Mouse (Mus musculus): ENCODE measurements at regions not wholly inside any gene's neighbourhood (a gene's known extent, or its start where the extent isn't known, plus 50 kb on each side); places are given as distances from the start of the nearest gene placed in this dataset.

DNA sequence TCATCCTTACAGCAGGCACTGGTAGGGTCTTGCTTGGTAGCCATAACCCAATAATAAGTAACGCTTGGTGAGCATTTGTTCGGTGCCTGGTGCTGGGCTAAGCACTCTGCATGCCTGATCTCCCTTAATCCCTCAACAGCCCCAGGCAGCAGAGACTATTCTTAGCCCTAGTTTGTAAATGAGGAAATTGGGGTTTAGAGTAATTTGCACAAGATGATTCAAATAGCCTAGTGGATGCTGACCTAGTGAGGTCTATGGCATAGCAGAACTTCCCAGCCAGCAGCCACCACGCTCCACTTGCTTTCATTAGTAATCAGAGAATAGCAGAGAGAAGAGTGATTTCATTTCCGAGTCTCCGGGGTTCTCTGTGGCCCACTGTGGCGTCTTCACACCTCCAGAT is 622.2 kb downstream of the Ets1 start:
- Histone ChIP-seq H3K4me1 (ENCODE audit: insufficient read depth, low read depth, low read length) (no peaks in the 10 kb centered on the region), H3K9me3 (replicated peaks) (no peaks in the 10 kb centered on the region), H3K4me3 (ENCODE audit: low read depth, low read length) (no peak overlapping the region), H3K27me3 (ENCODE audit: insufficient read depth, low read length) (no peaks in the 10 kb centered on the region), H3K36me3 (replicated peaks) (no peaks in the 10 kb centered on the region)
- ATAC-seq (ENCODE audit: extremely low read depth, insufficient number of reproducible peaks, low FRiP score, poor library complexity, severe bottlenecking) (no peak), DNase-seq (ENCODE audit: low spot score) (no peak)
- TF ChIP-seq TAL1 (conservative IDR thresholded peaks at IDR 0.05; ENCODE audit: low read depth, low read length) = no peak
- TF ChIP-seq CTCF (IDR thresholded peaks at IDR 0.05; ENCODE audit: low read depth, low read length) = no peak
- TF ChIP-seq GATA2 (IDR thresholded peaks at IDR 0.05; ENCODE audit: borderline replicate concordance, low read depth, low read length) = no peak
- no peak for TF ChIP-seq GATA1 (IDR thresholded peaks at IDR 0.05; ENCODE audit: borderline replicate concordance, low read length)
- TF ChIP-seq POLR2AphosphoS5 (IDR thresholded peaks at IDR 0.05; ENCODE audit: insufficient replicate concordance, low read depth, low read length) = no peak

DNA sequence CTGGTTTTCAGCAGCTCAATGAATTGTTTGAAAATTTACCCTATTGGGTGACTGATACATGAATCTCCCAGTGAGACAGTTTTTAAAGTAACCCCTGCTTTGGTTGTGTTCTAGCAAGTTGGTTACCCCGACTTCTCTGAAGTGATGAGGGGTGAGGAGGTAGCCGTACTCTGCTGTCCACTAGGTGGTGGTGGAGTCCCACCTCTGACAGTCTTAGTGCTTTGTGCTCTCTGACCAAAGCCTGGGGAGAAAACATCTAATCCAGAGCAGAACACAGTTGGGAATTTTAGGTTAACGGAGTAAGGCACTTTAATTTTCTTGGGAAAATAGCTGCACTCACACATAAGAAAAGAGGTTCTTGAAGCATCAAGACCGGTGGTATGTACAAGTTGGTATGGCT is 624.1 kb downstream of the Ets1 start:
- Histone ChIP-seq H3K9me3 (replicated peaks) (no peaks in the 10 kb centered on the region), H3K4me1 (ENCODE audit: insufficient read depth, low read depth, low read length) (no peaks in the 10 kb centered on the region), H3K4me3 (ENCODE audit: low read depth, low read length) (no peak overlapping the region), H3K36me3 (replicated peaks) (no peaks in the 10 kb centered on the region), H3K27me3 (ENCODE audit: insufficient read depth, low read length) (no peaks in the 10 kb centered on the region)
- no peak for TF ChIP-seq GATA2 (IDR thresholded peaks at IDR 0.05; ENCODE audit: borderline replicate concordance, low read depth, low read length)
- TF ChIP-seq TAL1 (conservative IDR thresholded peaks at IDR 0.05; ENCODE audit: low read depth, low read length) = no peak
- no peak for DNase-seq (ENCODE audit: low spot score)
- no peak for ATAC-seq (ENCODE audit: extremely low read depth, insufficient number of reproducible peaks, low FRiP score, poor library complexity, severe bottlenecking)

DNA sequence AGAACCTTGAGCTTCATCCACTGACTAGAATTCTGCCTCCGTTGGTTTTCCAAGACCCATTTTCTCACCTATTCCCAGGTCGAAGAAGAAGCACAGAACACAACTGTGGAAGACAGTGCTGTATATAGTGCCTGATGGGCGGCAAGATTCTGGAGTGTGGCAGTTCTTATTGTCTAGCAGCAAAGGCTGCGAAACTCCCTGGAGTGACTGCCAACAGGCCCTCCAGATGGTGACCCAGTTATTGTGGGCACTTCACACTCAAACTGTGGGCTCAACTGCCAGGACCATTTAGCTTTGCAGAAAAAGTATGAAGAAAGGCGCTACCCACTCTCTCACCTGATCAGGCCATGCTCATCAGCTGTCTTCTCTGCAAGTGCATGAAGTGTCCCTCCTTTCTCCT is 653.4 kb downstream of the Ets1 start:
- Histone ChIP-seq H3K4me3 (ENCODE audit: low read depth, low read length) (no peak overlapping the region), H3K36me3 (replicated peaks) (no peaks in the 10 kb centered on the region), H3K27me3 (ENCODE audit: insufficient read depth, low read length) (no peaks in the 10 kb centered on the region), H3K9me3 (replicated peaks) (no peaks in the 10 kb centered on the region), H3K4me1 (ENCODE audit: insufficient read depth, low read depth, low read length) (no peaks in the 10 kb centered on the region)
- ATAC-seq (ENCODE audit: extremely low read depth, insufficient number of reproducible peaks, low FRiP score, poor library complexity, severe bottlenecking) (no peak), DNase-seq (ENCODE audit: low spot score) (no peak)
- TF ChIP-seq GATA2 (IDR thresholded peaks at IDR 0.05; ENCODE audit: borderline replicate concordance, low read depth, low read length) (no peak), POLR2AphosphoS5 (IDR thresholded peaks at IDR 0.05; ENCODE audit: insufficient replicate concordance, low read depth, low read length) (no peak), GATA1 (IDR thresholded peaks at IDR 0.05; ENCODE audit: borderline replicate concordance, low read length) (no peak), CTCF (IDR thresholded peaks at IDR 0.05; ENCODE audit: low read depth, low read length) (no peak), TAL1 (conservative IDR thresholded peaks at IDR 0.05; ENCODE audit: low read depth, low read length) (no peak)

DNA sequence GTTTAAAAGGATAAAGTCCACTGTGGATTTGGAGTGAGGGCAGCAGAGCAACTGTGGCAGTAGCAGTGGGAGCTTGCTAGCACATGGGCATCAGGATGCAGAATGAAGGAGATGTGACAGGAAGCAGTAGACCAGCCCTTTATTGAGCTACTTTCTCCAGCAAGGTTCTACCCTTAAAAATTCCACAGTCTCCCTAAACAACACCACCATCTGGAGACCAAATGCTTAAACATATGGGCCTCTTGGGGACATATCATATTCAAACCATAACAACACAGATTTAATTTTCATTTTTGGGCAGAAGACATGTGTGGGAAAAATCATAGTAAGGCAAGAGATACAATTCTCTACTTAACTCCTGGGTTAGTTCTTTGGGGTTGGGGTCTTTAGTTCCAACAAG is 656.1 kb downstream of the Ets1 start:
- no peak for ATAC-seq (ENCODE audit: extremely low read depth, insufficient number of reproducible peaks, low FRiP score, poor library complexity, severe bottlenecking)
- no peak for TF ChIP-seq GATA1 (IDR thresholded peaks at IDR 0.05; ENCODE audit: borderline replicate concordance, low read length)
- TF ChIP-seq CTCF (IDR thresholded peaks at IDR 0.05; ENCODE audit: low read depth, low read length) = no peak
- TF ChIP-seq GATA2 (IDR thresholded peaks at IDR 0.05; ENCODE audit: borderline replicate concordance, low read depth, low read length) = no peak
- TF ChIP-seq POLR2AphosphoS5 (IDR thresholded peaks at IDR 0.05; ENCODE audit: insufficient replicate concordance, low read depth, low read length) = no peak
- TF ChIP-seq TAL1 (conservative IDR thresholded peaks at IDR 0.05; ENCODE audit: low read depth, low read length) = no peak
- Histone ChIP-seq H3K36me3 (replicated peaks) (no peaks in the 10 kb centered on the region), H3K4me3 (ENCODE audit: low read depth, low read length) (no peak overlapping the region), H3K9me3 (replicated peaks) (no peaks in the 10 kb centered on the region), H3K4me1 (ENCODE audit: insufficient read depth, low read depth, low read length) (no peaks in the 10 kb centered on the region), H3K27me3 (ENCODE audit: insufficient read depth, low read length) (no peaks in the 10 kb centered on the region)
- DNase-seq (ENCODE audit: low spot score) = no peak

DNA sequence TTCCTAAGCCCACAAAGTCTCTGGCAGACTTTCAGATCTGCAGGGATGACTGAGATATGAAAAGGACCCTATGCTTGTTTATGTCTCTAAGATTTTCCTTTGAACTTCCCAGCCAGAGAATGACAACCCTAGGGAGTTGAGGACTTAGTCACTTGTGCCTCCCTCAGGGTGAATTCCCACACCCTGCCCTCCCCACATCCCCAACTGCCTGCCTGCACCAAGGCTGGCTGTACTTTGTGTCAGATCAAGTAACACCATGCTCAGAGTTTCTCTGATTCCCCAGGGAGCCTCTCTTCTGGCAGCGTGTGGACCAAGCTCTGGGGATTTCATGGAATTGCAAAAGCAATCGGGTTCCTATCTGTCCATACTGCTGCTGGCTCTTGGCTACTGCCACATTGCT is 659.9 kb downstream of the Ets1 start:
- DNase-seq (ENCODE audit: low spot score) = no peak
- H3K9me3 ChIP-seq (replicated peaks) = no peaks in the 10 kb centered on the region

GRCm38 (mm10) chr9:33319525-33320025 is 683.6 kb downstream of the Ets1 start:
- no peaks in the 10 kb centered on the region for H3K4me1 ChIP-seq (ENCODE audit: insufficient read depth, low read depth, low read length)
- no peaks in the 10 kb centered on the region for H3K27me3 ChIP-seq (ENCODE audit: insufficient read depth, low read length)
- DNase-seq (ENCODE audit: low spot score) = no peak
- TF ChIP-seq POLR2AphosphoS5 (IDR thresholded peaks at IDR 0.05; ENCODE audit: insufficient replicate concordance, low read depth, low read length) (no peak), GATA2 (IDR thresholded peaks at IDR 0.05; ENCODE audit: borderline replicate concordance, low read depth, low read length) (no peak), CTCF (IDR thresholded peaks at IDR 0.05; ENCODE audit: low read depth, low read length) (no peak), GATA1 (IDR thresholded peaks at IDR 0.05; ENCODE audit: borderline replicate concordance, low read length) (no peak), TAL1 (conservative IDR thresholded peaks at IDR 0.05; ENCODE audit: low read depth, low read length) (no peak)
- H3K4me3 ChIP-seq (ENCODE audit: low read depth, low read length) = no peak overlapping the region
- ATAC-seq (ENCODE audit: extremely low read depth, insufficient number of reproducible peaks, low FRiP score, poor library complexity, severe bottlenecking) = no peak
- H3K9me3 ChIP-seq (replicated peaks) = no peaks in the 10 kb centered on the region
- no peaks in the 10 kb centered on the region for H3K36me3 ChIP-seq (replicated peaks)

More for the DNA sequence above, 659.9 kb downstream of the Ets1 start:
- no peaks in the 10 kb centered on the region for H3K27me3 ChIP-seq (ENCODE audit: insufficient read depth, low read length)
- no peaks in the 10 kb centered on the region for H3K36me3 ChIP-seq (replicated peaks)
- TF ChIP-seq CTCF (IDR thresholded peaks at IDR 0.05; ENCODE audit: low read depth, low read length) = no peak
- TF ChIP-seq POLR2AphosphoS5 (IDR thresholded peaks at IDR 0.05; ENCODE audit: insufficient replicate concordance, low read depth, low read length) = no peak
- TF ChIP-seq GATA2 (IDR thresholded peaks at IDR 0.05; ENCODE audit: borderline replicate concordance, low read depth, low read length) = no peak
- TF ChIP-seq TAL1 (conservative IDR thresholded peaks at IDR 0.05; ENCODE audit: low read depth, low read length) = no peak
- TF ChIP-seq GATA1 (IDR thresholded peaks at IDR 0.05; ENCODE audit: borderline replicate concordance, low read length) = no peak
- H3K4me1 ChIP-seq (ENCODE audit: insufficient read depth, low read depth, low read length) = no peaks in the 10 kb centered on the region
- ATAC-seq (ENCODE audit: extremely low read depth, insufficient number of reproducible peaks, low FRiP score, poor library complexity, severe bottlenecking) = no peak
- no peak overlapping the region for H3K4me3 ChIP-seq (ENCODE audit: low read depth, low read length)

DNA sequence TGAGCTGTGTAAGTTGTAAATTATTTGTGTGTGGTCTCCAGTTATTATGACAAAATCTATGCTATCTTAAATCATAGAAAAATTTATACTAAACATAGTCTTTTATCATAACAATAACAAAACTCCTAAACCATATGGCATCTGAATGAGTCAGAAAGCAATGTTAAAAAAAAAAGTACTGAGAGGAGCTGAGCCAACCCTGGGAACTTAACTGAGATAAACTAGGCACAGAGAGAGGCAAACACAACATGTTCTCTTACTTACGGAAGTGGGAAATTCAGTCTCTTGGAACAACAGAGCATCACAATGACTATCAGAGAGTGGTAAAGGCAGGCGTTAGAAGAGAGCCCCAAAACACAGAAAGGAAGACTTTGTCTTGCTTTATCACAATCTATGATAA is 691.7 kb downstream of the Ets1 start:
- ATAC-seq (ENCODE audit: extremely low read depth, insufficient number of reproducible peaks, low FRiP score, poor library complexity, severe bottlenecking) (no peak), DNase-seq (ENCODE audit: low spot score) (no peak)
- Histone ChIP-seq H3K27me3 (ENCODE audit: insufficient read depth, low read length) (no peaks in the 10 kb centered on the region), H3K9me3 (replicated peaks) (no peaks in the 10 kb centered on the region), H3K4me3 (ENCODE audit: low read depth, low read length) (no peak overlapping the region), H3K4me1 (ENCODE audit: insufficient read depth, low read depth, low read length) (no peaks in the 10 kb centered on the region), H3K36me3 (replicated peaks) (no peaks in the 10 kb centered on the region)
- TF ChIP-seq GATA2 (IDR thresholded peaks at IDR 0.05; ENCODE audit: borderline replicate concordance, low read depth, low read length) (no peak), TAL1 (conservative IDR thresholded peaks at IDR 0.05; ENCODE audit: low read depth, low read length) (no peak), GATA1 (IDR thresholded peaks at IDR 0.05; ENCODE audit: borderline replicate concordance, low read length) (no peak), POLR2AphosphoS5 (IDR thresholded peaks at IDR 0.05; ENCODE audit: insufficient replicate concordance, low read depth, low read length) (no peak), CTCF (IDR thresholded peaks at IDR 0.05; ENCODE audit: low read depth, low read length) (no peak)
